Mouse (Mus musculus) T-helper 1 cell (primary cell): ENCODE measurements at regions not wholly inside any gene's neighbourhood (a gene's known extent, or its start where the extent isn't known, plus 50 kb on each side); places are given as distances from the start of the nearest gene placed in this dataset.

ENCODE experiments used
- in situ Hi-C: fragments of 300-600 bp; cut with MboI, MseI; formaldehyde crosslinking; loops from one replicate; pipeline ENCODE4 v1.15.1; 2025; ENCODE audit warnings: high pct_unique_total_duplicates

DNA sequence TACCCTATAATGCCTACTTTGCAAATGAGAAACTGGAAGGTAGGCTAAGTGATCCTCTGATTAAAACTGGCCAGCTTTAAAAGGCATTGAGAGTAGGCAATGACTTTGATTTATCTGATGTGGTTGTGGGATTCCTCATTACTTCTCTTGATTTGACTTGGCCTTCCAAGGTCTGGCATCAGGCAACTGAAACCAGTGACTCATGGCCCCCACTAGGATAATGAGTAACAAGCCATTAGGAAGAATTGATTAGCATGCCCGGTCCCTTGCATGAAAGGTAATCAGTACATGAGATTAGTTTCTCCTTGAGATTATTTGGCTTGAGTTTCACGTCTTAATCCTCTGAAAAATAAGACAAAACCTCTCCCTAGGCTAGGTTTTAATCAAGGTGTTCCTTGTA lies 56.8 kb upstream of the Magi1 start:
- in situ Hi-C loops, result no loop called here

DNA sequence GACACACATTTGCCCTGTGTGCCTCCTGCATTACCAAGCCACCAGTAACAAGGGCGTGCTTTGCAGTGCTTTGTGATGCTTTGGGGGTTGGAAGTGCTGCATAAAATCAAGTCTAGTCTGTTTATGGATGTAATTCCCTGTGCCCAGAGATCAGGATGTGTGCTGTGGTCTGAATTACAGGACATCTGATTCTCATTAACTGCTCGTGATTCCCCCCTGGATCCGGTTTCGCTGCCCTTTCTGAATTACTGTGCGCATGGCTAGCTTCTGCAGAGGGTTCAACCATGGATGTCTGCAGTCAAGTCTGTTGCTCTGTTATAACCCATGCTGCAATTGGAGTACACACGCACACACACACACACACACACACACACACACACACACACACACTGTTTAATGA lies 52.5 kb upstream of the Magi1 start:
- in situ Hi-C loops, result loop anchor here (10.0 kb wide), 1 partner anchor 1431 kb away; no protein-coding TSS in a partner anchor
